Mouse (Mus musculus) megakaryocyte, embryonic 14.5 days (primary cell): Measurements from ENCODE around the gene Tcp11.

ENCODE experiments used
- FLI1 ChIP-seq: IDR thresholded peaks from 2 replicates; pipeline ENCODE4 v1.6.1; 2012; ENCODE audit warnings: low read length, inconsistent platforms, mixed read lengths
- GATA1 ChIP-seq: IDR thresholded peaks from 3 replicates; pipeline ENCODE4 v1.6.1; 2012; ENCODE audit warnings: mixed read lengths, low read length, inconsistent platforms, borderline replicate concordance

DNA sequence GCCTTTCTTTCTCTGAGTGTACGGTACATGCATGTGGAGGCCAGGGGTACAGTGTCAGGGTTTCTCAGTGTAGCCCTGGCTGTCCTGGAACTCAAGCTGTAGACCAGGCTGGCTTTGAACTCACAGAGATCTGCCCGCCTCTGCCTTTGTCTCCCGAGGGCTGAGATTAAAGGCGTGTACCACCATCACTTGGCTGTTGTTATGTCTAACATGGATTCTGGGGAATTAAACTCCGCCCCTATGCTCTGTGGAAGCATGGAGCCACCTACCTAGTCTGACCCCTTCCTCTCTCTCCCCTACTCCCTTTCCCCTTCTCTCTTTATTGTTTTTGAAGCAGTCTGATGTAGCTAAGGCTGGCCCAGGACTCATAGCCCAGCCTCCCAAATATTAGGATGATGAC is 49.4 kb upstream of the Tcp11 start:
- TF ChIP-seq GATA1 (no peak), FLI1 (no peak)
